Mouse (Mus musculus) heart, adult 2 months (tissue): ENCODE data around the gene Snai3.

Experiments used
- CTCF ChIP-seq: fragments of 200-600 bp; IDR thresholded peaks from 2 replicates; pipeline ENCODE4 v1.8.1; 2022; ENCODE audit warnings: antibody characterized with exemption, mild to moderate bottlenecking, moderate library complexity
- POLR2A ChIP-seq: fragments of 200-500 bp; IDR thresholded peaks from 2 replicates; pipeline ENCODE4 v1.6.1; 2011; ENCODE audit warnings: mild to moderate bottlenecking, low read depth, low read length, control low read depth; ENCODE audit not compliant: insufficient read depth

DNA sequence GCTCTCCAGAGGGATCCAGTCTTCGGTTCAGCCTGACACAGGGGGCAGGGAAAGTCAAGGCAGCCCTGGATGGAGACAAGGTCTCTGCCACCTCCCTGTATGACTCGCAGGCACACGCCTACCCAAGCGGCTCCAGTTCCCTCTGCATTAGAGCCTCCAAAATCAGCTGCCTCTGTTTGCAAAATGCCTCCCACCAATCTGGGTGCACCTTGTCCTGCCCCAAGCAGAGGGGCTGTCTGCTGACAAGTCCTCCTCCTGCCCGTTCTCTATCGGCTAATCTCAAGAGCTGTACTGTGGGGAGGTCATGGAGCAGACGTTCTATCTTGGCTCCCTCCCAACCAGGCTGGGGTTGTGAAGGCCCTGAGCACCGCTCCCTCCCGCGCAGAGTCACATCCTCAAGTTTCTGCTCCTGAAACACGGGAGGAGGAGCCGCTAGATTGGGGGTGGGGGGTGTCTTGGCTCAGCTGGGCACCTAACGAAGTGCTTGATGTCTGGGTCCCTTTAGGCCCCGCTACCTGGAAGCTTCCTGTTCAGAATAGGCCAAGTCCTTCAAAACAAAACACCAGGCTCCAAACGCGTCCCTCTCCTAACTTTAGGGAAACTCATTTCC is 14.5 kb upstream of the Snai3 start:
- TF ChIP-seq POLR2A (no peak), CTCF (no peak)
